Mouse (Mus musculus) adrenal gland, postnatal 10 days (tissue): ENCODE measurements around the gene Ctnnbip1. TPM values are rescaled to one million over a fixed set of nuclear protein-coding genes. Genes with fewer than 3 reads are reported as not detected.
"Not testable (repeated sequence)": the region's sequence is repeated elsewhere in the genome, so short reads cannot be mapped to it uniquely, and the experiment has no call there.

Experiments
- DNase-seq: peaks from one replicate; pipeline ENCODE4 v3.0.0; 2021; ENCODE audit warnings: mixed read lengths
- total RNA-seq, 2 experiments: library from RNA; stranded (reverse); gene quantifications; 2 replicates each; pipeline ENCODE4 v1.2.3; 2021

The Ctnnbip1 gene
- total RNA-seq, 2 experiments from 2014 or later: 39.5 to 42.0 TPM

DNA sequence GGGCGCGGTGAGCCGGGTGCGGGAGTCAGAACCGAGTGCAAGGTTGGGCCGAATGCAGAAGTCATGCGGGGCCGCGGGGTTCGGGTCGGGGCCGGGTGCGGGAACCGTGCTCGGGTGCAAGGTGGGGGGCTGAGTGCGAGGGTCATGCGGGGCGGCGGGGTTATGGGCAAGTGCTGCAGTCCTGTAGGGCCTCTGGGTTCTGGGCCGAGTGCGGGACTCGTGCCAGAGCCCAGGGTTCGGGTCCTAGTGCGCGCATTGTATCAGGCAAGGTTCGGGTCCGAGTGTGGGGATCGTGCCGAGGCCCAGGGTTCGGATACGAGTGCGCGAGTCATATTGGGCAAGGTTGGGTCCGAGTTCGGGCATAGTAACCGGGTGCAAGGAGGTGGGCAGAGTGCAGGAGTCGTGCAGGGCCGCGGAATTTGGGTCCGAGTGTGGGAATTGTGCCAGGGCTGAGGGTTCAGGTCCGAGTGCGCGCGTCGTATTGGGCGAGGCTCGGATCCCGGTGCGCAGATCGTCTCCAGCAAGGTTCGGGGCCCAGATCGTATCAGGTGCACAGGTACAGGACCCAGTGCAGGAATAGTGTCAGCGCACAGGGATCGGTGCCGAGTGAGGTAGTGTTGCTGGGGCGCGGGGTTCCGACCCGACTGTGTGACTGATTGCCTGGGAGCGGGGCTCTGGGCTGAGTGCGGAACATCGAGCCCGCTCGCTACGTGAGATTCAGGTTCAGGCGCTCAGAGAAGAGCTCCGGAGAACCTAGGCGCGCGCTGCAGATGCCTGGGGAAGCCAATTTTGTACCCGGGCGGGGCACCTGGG is 69.0 kb downstream of the Ctnnbip1 start:
- DNase-seq: peak; percentile 45

GRCm38 (mm10) chr4:149587596-149588168 is 69.6 kb downstream of the Ctnnbip1 start:
- no peak for DNase-seq

GRCm38 (mm10) chr4:149590200-149590599 is 72.2 kb downstream of the Ctnnbip1 start:
- DNase-seq: no peak

DNA sequence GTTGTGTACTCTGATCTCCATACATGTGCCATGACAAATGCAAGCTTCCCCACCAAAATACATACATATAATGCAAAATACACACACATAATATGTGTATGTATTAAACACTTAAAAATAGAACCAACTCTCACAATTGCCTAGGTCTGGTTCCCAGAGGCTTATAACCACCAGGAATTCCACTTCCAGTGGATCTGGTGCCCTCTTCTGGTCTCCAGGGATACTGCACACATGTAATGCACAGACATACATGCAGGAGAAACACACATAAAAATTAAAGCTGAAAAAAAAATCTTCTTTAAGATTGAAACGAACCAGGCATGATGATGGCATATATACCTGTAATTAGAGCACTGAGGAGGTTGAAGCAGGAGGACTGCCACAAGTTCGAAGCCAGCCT is 73.5 kb downstream of the Ctnnbip1 start:
- DNase-seq: no peak

DNA sequence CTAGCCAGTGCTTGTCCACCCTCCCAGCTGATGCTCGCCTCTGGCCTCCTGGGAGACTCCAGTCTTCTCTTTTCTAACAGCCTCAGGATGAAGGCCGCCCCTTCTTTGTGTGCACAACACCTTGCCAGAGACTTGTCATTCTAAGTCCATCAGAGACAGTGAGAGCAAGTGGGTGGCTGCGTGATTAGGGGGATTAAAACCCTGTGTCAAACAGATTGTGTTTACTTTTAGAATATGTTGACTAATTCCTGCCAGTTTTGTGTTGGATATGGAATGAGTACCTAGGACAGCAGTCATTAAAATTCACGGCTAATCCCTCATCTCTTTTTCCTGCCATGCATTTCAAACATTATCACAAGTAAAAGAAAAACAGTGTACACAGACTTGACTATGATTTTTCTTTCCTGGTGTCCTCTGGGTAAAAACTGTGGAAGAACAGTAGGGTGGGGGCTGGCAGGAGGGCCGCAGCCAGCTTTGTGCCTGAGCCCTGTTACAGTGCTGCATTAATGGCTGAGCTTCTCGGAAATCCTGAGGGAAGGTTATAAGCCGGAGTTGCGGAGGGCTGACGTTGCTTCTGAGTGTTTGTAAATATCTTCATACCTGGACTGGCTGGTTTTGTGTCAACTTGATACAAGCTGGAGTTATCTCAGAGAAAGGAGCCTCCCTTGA is 77.0 kb downstream of the Ctnnbip1 start:
- DNase-seq: no peak

- peak; percentile 31 for DNase-seq
Measured at GRCm38 (mm10) chr4:149597641-149598208, 79.7 kb downstream of the Ctnnbip1 start.

DNA sequence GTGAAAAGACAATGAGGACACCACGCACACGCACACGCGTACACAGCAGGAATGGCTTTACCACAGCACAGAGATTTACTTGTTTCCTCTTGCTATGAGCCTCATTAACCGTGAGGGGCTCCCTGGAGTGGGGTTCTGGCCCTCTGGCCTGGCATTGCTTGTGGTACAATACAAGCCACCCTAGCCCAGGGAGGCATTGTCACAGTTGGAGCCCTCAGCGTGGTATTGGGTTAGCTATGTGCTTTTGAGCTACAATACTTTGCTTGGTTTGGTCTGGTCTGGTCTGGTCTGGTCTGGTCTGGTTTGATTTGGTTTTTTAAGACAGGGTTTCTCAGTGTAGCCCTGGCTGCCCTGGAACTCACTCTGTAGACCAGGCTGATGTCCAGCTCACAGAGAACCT is 81.5 kb downstream of the Ctnnbip1 start:
- DNase-seq: no peak

DNA sequence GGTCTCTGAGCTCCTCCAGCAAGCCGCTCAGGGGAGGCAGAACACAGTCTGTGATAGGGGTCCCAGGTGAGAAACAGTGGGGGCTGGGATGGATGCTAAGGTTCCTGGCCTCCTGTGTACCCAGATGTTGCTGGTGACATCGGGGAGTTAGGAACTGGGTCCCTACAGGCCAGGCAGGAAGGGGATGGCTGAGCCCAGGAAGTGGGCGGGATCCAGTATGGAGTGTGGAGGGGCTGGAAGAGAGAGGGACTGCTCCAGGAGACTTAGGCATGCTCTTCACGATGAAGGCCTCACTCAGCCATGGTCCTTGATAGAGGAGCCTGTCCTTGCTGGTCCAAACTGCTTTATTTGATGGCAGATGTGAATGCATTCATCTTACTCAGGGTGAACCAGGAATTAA is 82.1 kb downstream of the Ctnnbip1 start:
- DNase-seq: no peak

DNA sequence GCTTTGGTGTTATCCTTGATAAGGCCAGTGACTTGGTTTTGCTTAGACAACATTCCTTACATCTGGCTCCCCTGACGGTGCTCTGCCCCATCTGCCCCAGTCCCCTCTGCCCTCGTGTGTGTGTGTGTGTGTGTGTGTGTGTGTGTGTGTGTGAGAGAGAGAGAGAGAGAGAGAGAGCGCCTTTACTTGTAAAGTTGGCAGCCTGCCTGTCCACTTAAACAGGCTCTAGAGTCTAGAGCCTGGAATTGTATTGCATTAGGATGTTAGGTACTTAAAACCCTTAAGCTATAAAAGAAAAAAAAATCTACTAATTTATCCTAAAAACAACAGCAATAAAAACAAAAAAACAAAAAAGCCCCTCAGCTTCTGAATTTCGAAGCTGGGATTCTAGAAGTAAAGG is 83.4 kb downstream of the Ctnnbip1 start:
- no peak for DNase-seq

- DNase-seq: no peak
Measured at GRCm38 (mm10) chr4:149602236-149602635, 84.2 kb downstream of the Ctnnbip1 start.

DNA sequence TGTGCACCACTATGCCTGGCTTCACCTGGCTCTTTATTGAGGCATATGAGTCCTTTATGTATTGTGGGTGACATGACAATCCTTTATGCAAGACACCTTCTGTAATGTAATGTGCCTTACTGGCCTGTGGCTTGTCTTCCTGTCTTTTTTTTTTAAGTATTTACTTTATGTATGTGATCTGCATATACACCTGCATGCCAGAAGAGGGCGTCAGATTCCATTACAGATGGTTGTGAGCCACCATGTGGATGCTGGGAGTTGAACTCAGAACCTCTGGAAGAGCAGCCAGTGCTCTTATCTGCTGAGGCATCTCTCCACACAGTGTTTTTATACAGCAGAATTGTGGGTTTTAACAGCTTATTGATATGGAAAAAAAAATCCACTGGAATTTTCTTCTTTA is 85.8 kb downstream of the Ctnnbip1 start:
- DNase-seq: no peak

GRCm38 (mm10) chr4:149604518-149604917 is 86.5 kb downstream of the Ctnnbip1 start:
- no peak for DNase-seq

DNA sequence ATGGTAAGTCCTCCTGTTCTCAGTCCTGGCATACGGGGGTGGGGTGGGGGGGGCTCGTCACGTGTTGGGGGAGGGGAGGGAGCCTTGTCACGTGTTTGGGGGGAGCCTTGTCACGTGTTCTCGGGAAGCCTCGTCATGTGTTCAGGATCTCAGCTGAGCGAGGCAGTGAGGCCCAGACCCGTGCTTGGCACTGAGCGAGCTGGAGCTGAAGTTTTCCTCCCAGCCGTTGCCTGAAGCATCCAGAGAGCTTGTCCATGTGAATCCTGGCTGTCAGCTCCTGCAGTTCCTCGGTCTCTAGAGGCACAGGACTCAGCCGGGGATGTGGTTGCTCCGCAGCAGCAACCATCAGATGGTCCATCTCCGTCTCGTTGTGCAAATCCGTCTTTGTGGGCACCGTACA is 88.0 kb downstream of the Ctnnbip1 start:
- no peak for DNase-seq

DNA sequence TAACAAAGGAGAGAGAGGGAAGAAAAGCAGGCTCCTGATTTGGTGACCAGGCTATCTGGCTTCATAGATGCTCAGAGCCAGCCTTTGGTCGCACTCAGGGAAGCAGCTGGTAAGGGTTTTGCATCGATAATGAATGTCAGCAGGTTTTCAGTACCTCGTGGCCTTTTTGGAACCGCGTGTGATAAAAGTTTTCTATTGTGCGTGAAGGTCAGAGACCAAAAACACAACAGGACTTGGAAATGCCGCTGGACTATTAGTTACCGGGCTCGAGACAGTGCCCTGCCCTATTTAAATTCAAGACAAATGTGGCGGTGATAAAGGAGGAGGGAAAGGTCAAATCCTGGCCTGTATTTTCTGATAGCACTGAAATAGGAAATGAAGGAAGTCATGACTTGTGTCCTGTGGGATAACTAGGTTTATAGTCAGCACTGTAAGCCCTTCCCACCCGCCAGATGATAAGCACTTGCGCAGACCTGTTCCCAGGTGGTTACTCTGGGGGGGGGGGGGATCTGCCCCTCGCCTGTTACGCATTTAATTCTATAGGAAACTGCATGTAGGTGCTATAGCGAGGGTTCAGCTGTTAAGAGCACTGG is 88.8 kb downstream of the Ctnnbip1 start:
- DNase-seq: no peak

- DNase-seq: no peak
Measured at GRCm38 (mm10) chr4:149607591-149608308, 89.7 kb downstream of the Ctnnbip1 start.

- DNase-seq: no peak
Measured at GRCm38 (mm10) chr4:149608309-149608638, 90.2 kb downstream of the Ctnnbip1 start.

GRCm38 (mm10) chr4:149609256-149610025 is 91.4 kb downstream of the Ctnnbip1 start:
- DNase-seq: peak; percentile 42

- peak; percentile 66 for DNase-seq
Measured at GRCm38 (mm10) chr4:149611376-149612044, 93.5 kb downstream of the Ctnnbip1 start.

- not testable (repeated sequence) for DNase-seq
Measured at GRCm38 (mm10) chr4:149613497-149613896, 95.5 kb downstream of the Ctnnbip1 start.

DNA sequence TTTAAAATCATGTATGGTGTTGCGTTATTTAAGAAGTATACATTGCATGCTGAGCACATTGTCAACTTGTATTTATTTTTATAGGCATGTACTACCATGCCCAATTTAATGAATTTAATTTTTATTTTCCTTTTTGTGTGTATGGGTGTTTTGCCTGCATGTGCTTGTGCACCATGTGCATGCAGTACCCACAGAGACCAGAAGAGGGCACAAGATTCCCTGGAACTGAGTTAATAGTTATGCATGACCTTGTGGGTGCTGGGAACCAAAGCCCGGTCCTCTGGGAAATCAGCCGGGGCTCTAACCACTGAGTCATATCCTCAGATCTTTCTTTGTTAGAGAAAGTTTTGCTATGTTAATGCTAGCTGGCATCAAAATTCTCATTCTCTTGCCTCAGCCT is 96.8 kb downstream of the Ctnnbip1 start:
- no peak for DNase-seq
